In genomic region chr4:145210564-145210963, GRCm38 (mm10) we compare ENCODE assay signal across 13 mouse cellular contexts.
"Had no signal": no experiment of that assay in that cellular context is flagged by ENCODE, and none has a peak within 500 bp of the region (broad histone marks: within the 10 kb centered on the region; RNA-seq: fewer than 3 reads in every experiment).

No protein-coding gene starts in this region.

- H3K4me1 ChIP-seq: intestine, embryonic 15.5 days had no signal

- H3K36me3 ChIP-seq: intestine, embryonic 15.5 days; kidney, embryonic 15.5 days; limb, embryonic 12.5 days; neural tube, embryonic 12.5 days had no signal

- H3K4me3 ChIP-seq: intestine, embryonic 15.5 days; kidney, embryonic 15.5 days; limb, embryonic 12.5 days; myocyte; neural tube, embryonic 12.5 days had no signal

- H3K9ac ChIP-seq: intestine, embryonic 15.5 days; kidney, embryonic 15.5 days; limb, embryonic 12.5 days; liver, embryonic 14.5 days; neural tube, embryonic 12.5 days had no signal

- DNase-seq: kidney, adult 2 months; kidney, postnatal 14 days; lung, adult 2 months; lung, postnatal 36 days; midbrain, embryonic 14.5 days; right cerebral cortex, postnatal 4 days had no signal

- H3K27ac ChIP-seq: intestine, embryonic 15.5 days; kidney, embryonic 15.5 days; limb, embryonic 12.5 days; liver, embryonic 14.5 days; neural tube, embryonic 12.5 days had no signal

- H3K4me2 ChIP-seq: intestine, embryonic 15.5 days; kidney, embryonic 15.5 days; limb, embryonic 12.5 days; neural tube, embryonic 12.5 days had no signal

- H3K27me3 ChIP-seq: intestine, embryonic 15.5 days; kidney, embryonic 15.5 days; limb, embryonic 12.5 days; neural tube, embryonic 12.5 days had no signal

- H3K9me3 ChIP-seq: intestine, embryonic 15.5 days; kidney, embryonic 15.5 days; limb, embryonic 12.5 days; neural tube, embryonic 12.5 days had no signal

- ATAC-seq: intestine, embryonic 15.5 days; lung, postnatal 0 days had no signal
